Mouse (Mus musculus) forebrain, embryonic 15.5 days (tissue): ENCODE results near the gene Cflar. TPM values are rescaled to one million over a fixed set of nuclear protein-coding genes. Genes with fewer than 3 reads are reported as not detected.
"Not testable (repeated sequence)": the region's sequence is repeated elsewhere in the genome, so short reads cannot be mapped to it uniquely, and the experiment has no call there.

Experiments used
- ATAC-seq: fragments of 200-750 bp; cut with Nextera tagmentation; replicated peaks from 2 replicates; pipeline ENCODE4 v1.8.0; 2017; ENCODE audit warnings: mild to moderate bottlenecking, moderate TSS enrichment, moderate library complexity
- H3K27ac ChIP-seq: fragments of 300-500 bp; sonication (generic); replicated peaks from 2 replicates; pipeline ENCODE4 v1.5.1; 2015; ENCODE audit warnings: mild to moderate bottlenecking, inconsistent platforms
- H3K27me3 ChIP-seq: fragments of 300-500 bp; sonication (generic); 2 replicates; pipeline ENCODE4 v1.6.1; 2015; ENCODE audit warnings: inconsistent platforms
- H3K36me3 ChIP-seq: fragments of 300-500 bp; sonication (generic); 2 replicates; pipeline ENCODE4 v1.6.1; 2015; ENCODE audit warnings: mild to moderate bottlenecking, inconsistent platforms
- H3K4me1 ChIP-seq: fragments of 300-500 bp; sonication (generic); 2 replicates; pipeline ENCODE4 v1.6.1; 2015; ENCODE audit warnings: inconsistent platforms
- H3K4me2 ChIP-seq: fragments of 300-500 bp; sonication (generic); replicated peaks from 2 replicates; pipeline ENCODE4 v1.6.1; 2015; ENCODE audit warnings: mild to moderate bottlenecking, inconsistent platforms
- H3K4me3 ChIP-seq: fragments of 300-500 bp; sonication (generic); 2 replicates; pipeline ENCODE4 v1.5.1; 2015; ENCODE audit warnings: mild to moderate bottlenecking, inconsistent platforms
- H3K9ac ChIP-seq: fragments of 300-500 bp; sonication (generic); replicated peaks from 2 replicates; pipeline ENCODE4 v1.6.1; 2015; ENCODE audit warnings: mild to moderate bottlenecking, inconsistent platforms
- H3K9me3 ChIP-seq: fragments of 300-500 bp; sonication (generic); 2 replicates; pipeline ENCODE4 v1.6.1; 2016; ENCODE audit warnings: inconsistent platforms
- WGBS: fragments of 180-500 bp; shearing (Covaris S2); methylation state at CpG from one replicate; pipeline ENCODE4 v1.1.7; 2015; ENCODE audit warnings: mixed read lengths; 5-methylcytosine and 5-hydroxymethylcytosine counted together
- polyA plus RNA-seq: library from polyadenylated mRNA; unstranded; fragments of >200 nt; fragmentation: Nextera tagmentation; extraction: Ambion mirVana; gene quantifications from 2 replicates; pipeline ENCODE4 v1.2.1, GENCODE M21; 2015

Gene Cflar
- polyA plus RNA-seq, 1 experiment from 2014 or later = 18.9 TPM

DNA sequence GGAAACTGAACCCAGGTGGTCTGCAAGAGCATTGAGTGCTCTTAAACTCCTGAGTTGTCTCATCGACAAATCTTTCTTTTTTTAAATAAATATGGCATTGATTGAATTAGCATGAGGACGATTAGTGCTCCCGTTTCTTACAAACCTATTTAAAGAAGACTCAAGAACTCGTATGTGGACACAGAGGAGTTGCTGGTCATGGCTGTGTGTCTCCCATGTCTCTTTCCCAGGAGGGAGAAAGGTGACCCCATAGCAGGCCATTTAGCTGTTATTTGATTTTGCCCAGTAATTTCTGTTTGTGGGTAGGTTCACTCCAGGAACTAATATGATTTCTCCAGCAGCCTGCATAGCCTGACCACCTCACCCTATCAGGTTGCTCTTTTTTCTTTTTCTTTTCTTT, 85.5 kb downstream of the Cflar start:
- 88% methylated on average over 4 of the region's 4 CpGs for WGBS
- no peak overlapping the region for H3K4me2 ChIP-seq
- no peaks in the 10 kb centered on the region for H3K36me3 ChIP-seq
- no peaks in the 10 kb centered on the region for H3K27me3 ChIP-seq
- H3K4me1 ChIP-seq = peaks cover 8% of the 10 kb centered on the region
- no peak overlapping the region for H3K9ac ChIP-seq
- no peak overlapping the region for H3K4me3 ChIP-seq
- no peak for ATAC-seq
- no peaks in the 10 kb centered on the region for H3K9me3 ChIP-seq
- H3K27ac ChIP-seq = no peak overlapping the region

DNA sequence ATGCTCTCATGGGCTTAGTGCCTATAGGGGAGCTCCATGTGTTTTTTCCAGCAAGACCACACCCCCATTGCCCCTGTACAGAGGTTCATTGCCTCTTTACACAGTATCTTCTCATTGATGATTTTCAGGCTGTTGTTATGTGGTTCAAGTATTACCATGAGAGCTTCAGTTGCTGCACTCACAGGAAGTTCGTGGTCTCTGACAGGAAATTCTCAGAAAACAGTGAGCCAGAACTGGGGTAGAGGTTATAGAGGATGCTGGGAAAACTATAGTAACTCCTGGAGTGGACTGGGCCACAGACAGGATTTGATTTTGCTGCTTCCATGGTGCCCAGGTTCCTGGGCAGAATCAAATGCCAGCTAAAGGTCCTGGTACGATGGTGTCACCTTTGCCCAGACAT, 86.1 kb downstream of the Cflar start:
- H3K36me3 ChIP-seq = no peaks in the 10 kb centered on the region
- peaks cover 8% of the 10 kb centered on the region for H3K4me1 ChIP-seq
- 93% methylated on average over 2 of the region's 2 CpGs for whole genome bisulfite sequencing
- no peak overlapping the region for H3K27ac ChIP-seq
- ATAC-seq = no peak
- no peaks in the 10 kb centered on the region for H3K9me3 ChIP-seq
- H3K9ac ChIP-seq = no peak overlapping the region
- no peaks in the 10 kb centered on the region for H3K27me3 ChIP-seq
- H3K4me2 ChIP-seq = no peak overlapping the region
- H3K4me3 ChIP-seq = no peak overlapping the region

DNA sequence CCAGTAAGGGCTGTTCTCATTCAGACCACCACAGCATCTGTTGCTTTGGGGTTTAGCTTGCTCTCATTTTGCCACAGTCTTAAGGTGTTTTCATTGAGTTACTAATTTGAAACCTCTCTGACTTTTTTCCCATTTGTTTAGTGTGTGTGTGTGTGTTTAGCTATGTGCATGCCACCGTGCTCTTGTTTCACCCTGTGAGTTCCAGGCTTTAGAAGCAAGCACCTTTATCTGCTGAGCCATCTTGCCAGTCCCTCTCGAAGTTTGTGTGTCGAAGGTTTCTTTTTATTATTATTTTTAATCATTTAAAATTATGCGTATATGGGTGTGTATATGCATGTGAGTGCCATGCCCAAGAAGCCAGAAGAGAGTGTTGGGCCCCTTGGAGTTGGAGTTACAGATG, 87.6 kb downstream of the Cflar start:
- no peaks in the 10 kb centered on the region for H3K36me3 ChIP-seq
- H3K27me3 ChIP-seq = no peaks in the 10 kb centered on the region
- WGBS = 96% methylated on average over 4 of the region's 4 CpGs
- H3K27ac ChIP-seq = no peak overlapping the region
- no peak overlapping the region for H3K4me2 ChIP-seq
- H3K4me1 ChIP-seq = peaks cover 8% of the 10 kb centered on the region
- H3K4me3 ChIP-seq = no peak overlapping the region
- no peaks in the 10 kb centered on the region for H3K9me3 ChIP-seq
- no peak overlapping the region for H3K9ac ChIP-seq
- no peak for ATAC-seq

DNA sequence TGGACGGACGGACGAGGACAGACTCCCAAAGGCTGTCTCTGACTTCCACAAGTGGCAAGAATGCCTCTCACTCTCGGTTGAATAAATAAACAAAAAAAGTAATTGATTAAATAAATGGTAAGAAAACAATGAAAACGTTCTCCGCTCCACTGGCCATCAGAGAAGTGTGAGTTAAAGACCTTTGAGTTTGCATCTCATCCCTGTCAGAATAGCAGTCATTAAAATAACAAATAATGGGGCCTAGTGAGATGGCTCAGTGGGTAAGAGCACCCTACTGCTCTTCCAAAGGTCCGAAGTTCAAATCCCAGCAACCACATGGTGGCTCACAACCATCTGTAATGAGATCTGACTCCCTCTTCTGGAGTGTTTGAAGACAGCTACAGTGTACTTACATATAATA, 89.3 kb downstream of the Cflar start:
- 68% methylated on average over 7 of the region's 7 CpGs for WGBS
- H3K36me3 ChIP-seq, H3K27ac ChIP-seq, H3K4me1 ChIP-seq, H3K9ac ChIP-seq, H3K9me3 ChIP-seq, ATAC-seq, H3K4me2 ChIP-seq, H3K27me3 ChIP-seq, H3K4me3 ChIP-seq: not testable (repeated sequence)

DNA sequence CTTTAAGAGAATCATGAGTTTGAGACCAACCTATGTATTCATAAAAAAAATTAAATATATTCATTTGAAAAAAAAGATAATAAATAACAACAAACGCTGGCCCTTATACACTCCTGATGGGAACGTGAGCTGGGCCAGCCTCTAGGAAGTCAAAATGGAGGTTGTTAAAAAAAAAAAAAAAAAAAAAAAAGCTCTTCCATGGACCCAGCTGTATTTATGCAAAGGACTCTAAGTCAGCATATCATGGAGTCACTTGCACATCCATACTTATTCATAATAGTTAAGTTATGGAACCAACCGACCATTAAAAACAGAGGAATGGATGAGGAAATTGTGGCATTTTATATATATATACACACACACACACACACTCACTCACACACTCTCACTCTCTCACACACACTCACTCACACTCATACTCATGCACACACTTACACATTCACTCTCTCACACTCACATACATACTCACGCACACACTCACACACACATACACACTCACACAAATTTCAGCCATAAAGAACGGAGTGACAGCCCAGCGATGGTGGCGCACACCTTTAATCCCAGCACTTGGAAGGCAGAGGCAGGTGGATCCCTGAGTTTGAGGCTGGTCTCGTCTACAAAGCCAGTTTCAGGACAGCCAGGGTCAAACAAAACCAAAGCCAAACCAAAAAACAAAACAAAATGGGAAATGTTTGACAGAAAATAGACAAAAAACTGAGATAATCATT, 90.4 kb downstream of the Cflar start:
- ATAC-seq = no peak
- WGBS = 93% methylated on average over 8 of the region's 8 CpGs
- no peaks in the 10 kb centered on the region for H3K36me3 ChIP-seq
- no peak overlapping the region for H3K4me2 ChIP-seq
- H3K4me1 ChIP-seq = no peaks in the 10 kb centered on the region
- no peaks in the 10 kb centered on the region for H3K9me3 ChIP-seq
- no peak overlapping the region for H3K4me3 ChIP-seq
- H3K9ac ChIP-seq = no peak overlapping the region
- no peak overlapping the region for H3K27ac ChIP-seq
- H3K27me3 ChIP-seq = no peaks in the 10 kb centered on the region

DNA sequence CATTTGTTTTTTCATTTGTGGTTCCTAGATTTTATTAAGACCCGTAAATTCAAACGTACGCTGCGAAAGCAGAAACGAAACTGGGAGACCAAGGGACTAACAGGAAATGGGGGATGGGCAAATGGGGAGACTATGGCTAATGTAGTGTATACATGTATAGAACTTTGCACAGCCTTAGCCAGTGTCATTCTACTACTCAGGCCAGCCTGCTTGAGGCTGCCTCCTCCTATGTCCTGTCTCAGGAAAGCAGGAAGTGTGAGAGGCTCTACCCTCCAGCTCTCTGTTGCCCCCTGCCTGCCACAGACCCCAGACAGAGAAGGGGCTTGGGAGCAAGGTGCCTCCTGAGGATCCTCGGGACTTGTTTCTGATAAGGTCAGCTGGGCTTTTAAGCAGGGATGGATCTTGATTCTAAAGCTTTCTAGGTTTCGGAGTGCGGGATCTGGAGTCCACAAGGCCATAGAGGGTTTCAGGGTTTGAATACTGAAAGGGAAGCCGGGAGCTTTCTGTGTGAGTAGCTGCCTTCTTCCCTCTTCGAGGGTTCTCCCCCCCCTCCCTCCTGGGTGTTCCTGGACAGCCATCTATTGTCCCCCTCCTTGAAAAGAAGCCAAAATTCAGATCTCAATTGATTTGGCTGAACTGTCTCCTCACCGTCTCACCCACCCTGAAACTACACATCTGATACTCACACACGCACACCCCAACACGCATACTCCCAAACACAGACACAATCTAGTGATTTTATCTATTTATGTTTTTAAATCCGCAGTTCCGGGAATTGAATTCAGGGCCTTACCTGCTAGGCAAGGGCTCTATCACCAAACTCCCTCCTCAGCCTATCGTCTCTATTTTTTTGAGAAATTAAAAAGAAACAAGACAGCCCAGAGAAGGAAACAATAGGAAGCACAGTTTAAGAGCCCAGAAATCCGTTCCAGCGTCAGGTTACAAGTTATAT, 91.3 kb downstream of the Cflar start:
- WGBS = 80% methylated on average over 18 of the region's 18 CpGs
- Histone ChIP-seq H3K36me3 (no peaks in the 10 kb centered on the region), H3K27ac (no peak overlapping the region), H3K27me3 (no peaks in the 10 kb centered on the region), H3K4me2 (no peak overlapping the region), H3K9me3 (no peaks in the 10 kb centered on the region), H3K9ac (no peak overlapping the region), H3K4me3 (no peak overlapping the region), H3K4me1 (no peaks in the 10 kb centered on the region)
- no peak for ATAC-seq

DNA sequence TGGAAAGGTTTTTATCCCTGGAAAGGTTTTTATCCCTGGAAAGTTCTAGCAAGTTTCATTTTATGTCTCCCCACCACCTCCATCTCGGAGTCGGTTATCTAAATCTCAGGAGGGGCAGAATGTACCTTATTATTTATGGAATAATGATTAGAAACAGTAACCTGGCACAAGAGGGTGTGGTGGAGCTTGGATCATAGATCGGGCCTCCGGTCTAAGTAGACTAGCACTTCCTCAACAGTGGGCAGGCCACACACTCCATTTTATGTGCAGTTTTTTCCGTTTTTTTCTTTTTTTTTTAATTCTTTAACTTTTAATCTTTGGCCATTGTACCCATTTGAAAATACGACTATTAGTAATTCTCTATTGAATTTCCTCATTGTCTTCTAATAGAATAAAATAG, 92.2 kb downstream of the Cflar start:
- no peak overlapping the region for H3K4me2 ChIP-seq
- H3K9me3 ChIP-seq = no peaks in the 10 kb centered on the region
- ATAC-seq = no peak
- no peak overlapping the region for H3K9ac ChIP-seq
- 91% methylated on average over 6 of the region's 6 CpGs for WGBS
- no peak overlapping the region for H3K4me3 ChIP-seq
- no peak overlapping the region for H3K27ac ChIP-seq
- no peaks in the 10 kb centered on the region for H3K27me3 ChIP-seq
- no peaks in the 10 kb centered on the region for H3K36me3 ChIP-seq
- no peaks in the 10 kb centered on the region for H3K4me1 ChIP-seq

DNA sequence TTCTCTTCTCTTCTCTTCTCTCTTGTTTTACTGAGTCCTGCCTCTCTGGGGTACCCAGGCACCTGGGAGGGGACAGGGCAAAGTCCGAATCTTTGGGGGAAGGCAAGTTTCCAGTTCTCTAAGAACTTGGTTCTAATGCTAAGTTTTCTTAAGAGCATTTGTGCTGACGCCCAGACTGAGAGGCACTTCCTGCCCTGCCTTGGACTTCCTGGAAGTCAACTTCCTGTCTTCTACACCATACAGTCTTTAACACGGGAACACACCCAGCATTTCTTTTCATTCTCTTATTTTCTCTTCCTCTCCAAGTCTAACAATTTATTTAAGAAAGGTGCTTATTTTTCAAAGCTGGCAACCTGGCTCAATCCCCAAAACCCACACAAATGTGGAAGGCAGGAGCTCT, 95.3 kb downstream of the Cflar start:
- WGBS = 85% methylated on average over 3 of the region's 3 CpGs
- Histone ChIP-seq H3K4me1 (no peaks in the 10 kb centered on the region), H3K4me2 (no peak overlapping the region), H3K9ac (no peak overlapping the region), H3K9me3 (no peaks in the 10 kb centered on the region), H3K27me3 (no peaks in the 10 kb centered on the region), H3K27ac (no peak overlapping the region), H3K36me3 (no peaks in the 10 kb centered on the region), H3K4me3 (no peak overlapping the region)
- no peak for ATAC-seq

Other genes with a start within 250 kb of the Cflar start
- 30.5 and 32.9 TPM in 2 replicates for gene Orc2, start 206.4 kb upstream of the Cflar start, polyA plus RNA-seq
- 13.2 and 13.7 TPM in 2 replicates for gene Fam126b, start 125.2 kb upstream of the Cflar start, polyA plus RNA-seq
- gene Ndufb3, start 125.1 kb upstream of the Cflar start, polyA plus RNA-seq = 168 and 183 TPM in 2 replicates
- not detected in 2 replicates for gene Als2cr12, start 15.5 kb upstream of the Cflar start, polyA plus RNA-seq
- 4.6 and 5.6 TPM in 2 replicates for gene Casp8, start 83.9 kb downstream of the Cflar start, polyA plus RNA-seq